Mouse (Mus musculus): ENCODE data around the gene Lrriq1. TPM values are rescaled to one million over a fixed set of nuclear protein-coding genes. Genes with fewer than 3 reads are reported as not detected.

Gene Lrriq1
- polyA plus RNA-seq, 1 experiment: 1.3 TPM

- H3K36me3 ChIP-seq (ENCODE audit: control insufficient read depth, insufficient read depth, low read length): no peaks in the 10 kb centered on the region
- no peak overlapping the region for H3K27ac ChIP-seq (ENCODE audit: insufficient read depth, low read depth, low read length)
- H3K4me1 ChIP-seq (ENCODE audit: control insufficient read depth, insufficient read depth, low read length): no peaks in the 10 kb centered on the region
- 65% methylated on average over 11 of the region's 11 CpGs for WGBS
- TF ChIP-seq POLR2A (IDR thresholded peaks at IDR 0.05; ENCODE audit: low read depth, low read length) (no peak), CTCF (conservative IDR thresholded peaks at IDR 0.05; ENCODE audit: insufficient read depth, insufficient read length, low read depth, low read length) (no peak)
- no peak overlapping the region for H3K4me3 ChIP-seq (ENCODE audit: insufficient read depth, low read depth, low read length)
- no peaks in the 10 kb centered on the region for H3K27me3 ChIP-seq (replicated peaks; ENCODE audit: control insufficient read depth, insufficient read depth, low read length)
- no peak for DNase-seq
Observed at GRCm38 (mm10) chr10:103144927-103145768, 91.0 kb downstream of the Lrriq1 start.

DNA sequence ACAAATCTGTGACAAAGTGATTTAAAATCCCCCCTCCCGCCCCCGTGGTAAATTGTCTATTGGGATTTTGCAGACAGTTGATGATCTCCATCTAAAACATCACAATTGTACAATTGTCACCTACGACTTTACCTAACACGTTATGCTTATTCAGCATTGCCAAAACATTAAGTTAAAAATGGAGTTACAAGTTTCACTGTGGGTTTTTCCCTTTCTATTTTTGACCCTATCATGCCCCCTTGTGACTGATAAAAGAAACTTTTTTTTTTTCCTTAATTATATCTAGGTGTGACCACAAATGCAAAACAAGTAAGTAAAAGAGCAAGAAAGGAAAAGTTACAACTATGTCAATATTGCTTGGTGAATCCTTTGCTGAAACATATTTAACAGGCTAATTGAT lies 93.6 kb downstream of the Lrriq1 start:
- Histone ChIP-seq H3K27me3 (replicated peaks; ENCODE audit: control insufficient read depth, insufficient read depth, low read length) (no peaks in the 10 kb centered on the region), H3K36me3 (ENCODE audit: control insufficient read depth, insufficient read depth, low read length) (no peaks in the 10 kb centered on the region), H3K4me1 (ENCODE audit: control insufficient read depth, insufficient read depth, low read length) (no peaks in the 10 kb centered on the region), H3K4me3 (ENCODE audit: insufficient read depth, low read depth, low read length) (no peak overlapping the region), H3K27ac (ENCODE audit: insufficient read depth, low read depth, low read length) (no peak overlapping the region)
- no peak for DNase-seq
- WGBS: 56% methylated on average over 4 of the region's 4 CpGs
- TF ChIP-seq CTCF (conservative IDR thresholded peaks at IDR 0.05; ENCODE audit: insufficient read depth, insufficient read length, low read depth, low read length): no peak
- no peak for TF ChIP-seq POLR2A (IDR thresholded peaks at IDR 0.05; ENCODE audit: low read depth, low read length)

DNA sequence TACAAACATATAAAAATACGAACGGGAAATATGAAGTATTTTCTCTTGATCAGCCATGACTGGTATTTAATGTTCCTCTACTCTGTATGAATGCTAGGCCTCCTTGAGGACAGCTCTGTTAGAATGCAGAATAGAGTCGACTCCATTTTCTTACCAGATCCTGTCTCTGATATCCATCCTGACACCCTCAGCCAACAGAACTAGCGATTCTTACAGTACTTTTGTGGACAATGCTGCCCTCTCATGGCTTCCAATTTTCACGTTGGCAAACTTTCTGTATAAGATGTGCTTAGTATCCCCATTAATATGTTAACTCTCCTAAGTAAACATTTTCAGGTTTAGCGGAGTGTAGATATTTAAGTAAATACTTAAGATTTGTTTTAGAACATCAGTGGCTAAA lies 94.6 kb downstream of the Lrriq1 start:
- Histone ChIP-seq H3K27me3 (replicated peaks; ENCODE audit: control insufficient read depth, insufficient read depth, low read length) (no peaks in the 10 kb centered on the region), H3K36me3 (ENCODE audit: control insufficient read depth, insufficient read depth, low read length) (no peaks in the 10 kb centered on the region), H3K4me3 (ENCODE audit: insufficient read depth, low read depth, low read length) (no peak overlapping the region), H3K27ac (ENCODE audit: insufficient read depth, low read depth, low read length) (no peak overlapping the region), H3K4me1 (ENCODE audit: control insufficient read depth, insufficient read depth, low read length) (no peaks in the 10 kb centered on the region)
- TF ChIP-seq POLR2A (IDR thresholded peaks at IDR 0.05; ENCODE audit: low read depth, low read length) (no peak), CTCF (conservative IDR thresholded peaks at IDR 0.05; ENCODE audit: insufficient read depth, insufficient read length, low read depth, low read length) (no peak)
- DNase-seq: peak; percentile 24
- WGBS: 37% methylated on average over 6 of the region's 6 CpGs

DNA sequence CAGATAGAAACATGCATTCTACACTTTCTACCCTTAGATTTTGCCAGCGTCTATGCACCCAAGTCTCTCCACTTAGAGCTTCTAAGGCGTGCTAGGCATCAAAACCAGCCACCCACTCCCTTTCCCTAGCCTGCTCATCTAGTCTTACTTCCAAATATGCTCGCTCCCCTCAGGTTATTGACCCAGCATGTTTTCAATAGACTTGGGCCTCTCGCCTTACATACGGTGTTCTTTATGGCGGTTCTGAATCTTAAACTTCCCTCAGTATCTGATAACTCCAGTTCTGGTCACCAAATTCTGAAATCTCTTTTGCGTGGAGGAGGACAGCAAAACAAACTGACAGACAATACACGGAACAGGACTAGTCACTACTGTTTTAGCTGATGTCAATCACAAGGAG lies 95.5 kb downstream of the Lrriq1 start:
- no peak overlapping the region for H3K4me3 ChIP-seq (ENCODE audit: insufficient read depth, low read depth, low read length)
- peak overlapping the region; percentile 31; the same call in 1 of the 2 replicates for H3K27ac ChIP-seq (ENCODE audit: insufficient read depth, low read depth, low read length)
- H3K4me1 ChIP-seq (ENCODE audit: control insufficient read depth, insufficient read depth, low read length): no peaks in the 10 kb centered on the region
- no peaks in the 10 kb centered on the region for H3K27me3 ChIP-seq (replicated peaks; ENCODE audit: control insufficient read depth, insufficient read depth, low read length)
- WGBS: 51% methylated on average over 8 of the region's 8 CpGs
- no peak for TF ChIP-seq CTCF (conservative IDR thresholded peaks at IDR 0.05; ENCODE audit: insufficient read depth, insufficient read length, low read depth, low read length)
- no peak for TF ChIP-seq POLR2A (IDR thresholded peaks at IDR 0.05; ENCODE audit: low read depth, low read length)
- no peaks in the 10 kb centered on the region for H3K36me3 ChIP-seq (ENCODE audit: control insufficient read depth, insufficient read depth, low read length)
- no peak for DNase-seq

DNA sequence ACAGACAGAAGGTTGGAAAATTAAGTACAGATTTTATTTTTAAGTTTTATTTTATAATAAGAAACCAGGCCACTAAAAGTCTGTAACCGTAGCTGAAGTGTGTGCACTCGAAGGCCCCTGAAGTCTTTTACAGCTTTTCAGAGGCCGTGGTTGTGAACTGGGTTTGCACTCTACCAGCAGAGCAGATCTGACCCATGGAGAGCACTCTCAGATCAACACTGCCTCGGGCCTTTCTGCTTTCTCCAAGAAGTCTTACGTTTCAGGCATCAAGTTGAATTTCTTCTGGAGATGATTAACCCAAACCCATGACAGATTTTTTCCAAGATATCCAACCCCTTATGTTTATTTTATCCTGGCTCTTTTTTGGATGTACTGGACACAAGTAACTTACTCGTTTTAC lies 121.5 kb downstream of the Lrriq1 start:
- TF ChIP-seq CTCF (conservative IDR thresholded peaks at IDR 0.05; ENCODE audit: insufficient read depth, insufficient read length, low read depth, low read length): no peak
- no peak for TF ChIP-seq POLR2A (IDR thresholded peaks at IDR 0.05; ENCODE audit: low read depth, low read length)
- Histone ChIP-seq H3K4me3 (ENCODE audit: insufficient read depth, low read depth, low read length) (no peak overlapping the region), H3K27me3 (replicated peaks; ENCODE audit: control insufficient read depth, insufficient read depth, low read length) (no peaks in the 10 kb centered on the region), H3K27ac (ENCODE audit: insufficient read depth, low read depth, low read length) (no peak overlapping the region), H3K4me1 (ENCODE audit: control insufficient read depth, insufficient read depth, low read length) (no peaks in the 10 kb centered on the region), H3K36me3 (ENCODE audit: control insufficient read depth, insufficient read depth, low read length) (no peaks in the 10 kb centered on the region)
- WGBS: 44% methylated on average over 6 of the region's 6 CpGs
- DNase-seq: no peak

GRCm38 (mm10) chr10:103108090-103108489 lies 128.0 kb downstream of the Lrriq1 start:
- H3K27me3 ChIP-seq (replicated peaks; ENCODE audit: control insufficient read depth, insufficient read depth, low read length): no peaks in the 10 kb centered on the region
- no peak for DNase-seq
- no peak overlapping the region for H3K4me3 ChIP-seq (ENCODE audit: insufficient read depth, low read depth, low read length)
- 85% methylated on average over 2 of the region's 2 CpGs for WGBS
- no peaks in the 10 kb centered on the region for H3K36me3 ChIP-seq (ENCODE audit: control insufficient read depth, insufficient read depth, low read length)
- TF ChIP-seq CTCF (conservative IDR thresholded peaks at IDR 0.05; ENCODE audit: insufficient read depth, insufficient read length, low read depth, low read length): no peak
- no peak for TF ChIP-seq POLR2A (IDR thresholded peaks at IDR 0.05; ENCODE audit: low read depth, low read length)
- no peaks in the 10 kb centered on the region for H3K4me1 ChIP-seq (ENCODE audit: control insufficient read depth, insufficient read depth, low read length)
- H3K27ac ChIP-seq (ENCODE audit: insufficient read depth, low read depth, low read length): no peak overlapping the region

DNA sequence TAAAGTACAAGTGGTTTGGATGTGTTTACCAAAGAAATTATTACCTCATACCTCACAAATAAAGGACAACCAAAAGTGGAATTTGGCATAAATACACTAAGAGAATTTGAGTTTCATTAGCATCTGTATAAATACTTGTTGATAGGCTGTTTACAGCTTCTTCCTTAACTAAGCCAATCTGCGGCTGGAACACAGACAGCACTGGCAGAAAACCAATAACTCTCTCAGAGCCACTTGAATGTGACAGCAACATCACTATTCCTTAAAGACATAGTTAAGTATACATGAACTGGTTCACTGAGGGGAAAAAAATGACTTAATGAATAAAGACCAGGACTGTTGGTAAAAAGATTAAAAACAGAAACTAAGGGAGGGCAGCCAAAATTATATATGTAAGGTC lies 150.0 kb downstream of the Lrriq1 start:
- WGBS: 31% methylated on average over 1 of the region's 1 CpGs
- TF ChIP-seq POLR2A (IDR thresholded peaks at IDR 0.05; ENCODE audit: low read depth, low read length): no peak

More for the DNA sequence above, 150.0 kb downstream of the Lrriq1 start:
- H3K4me3 ChIP-seq (ENCODE audit: insufficient read depth, low read depth, low read length): no peak overlapping the region
- no peaks in the 10 kb centered on the region for H3K36me3 ChIP-seq (ENCODE audit: control insufficient read depth, insufficient read depth, low read length)
- H3K4me1 ChIP-seq (ENCODE audit: control insufficient read depth, insufficient read depth, low read length): no peaks in the 10 kb centered on the region
- no peaks in the 10 kb centered on the region for H3K27me3 ChIP-seq (replicated peaks; ENCODE audit: control insufficient read depth, insufficient read depth, low read length)
- DNase-seq: no peak
- H3K27ac ChIP-seq (ENCODE audit: insufficient read depth, low read depth, low read length): no peak overlapping the region

Data from kidney, adult 2 months (tissue).